In the genomic region with DNA sequence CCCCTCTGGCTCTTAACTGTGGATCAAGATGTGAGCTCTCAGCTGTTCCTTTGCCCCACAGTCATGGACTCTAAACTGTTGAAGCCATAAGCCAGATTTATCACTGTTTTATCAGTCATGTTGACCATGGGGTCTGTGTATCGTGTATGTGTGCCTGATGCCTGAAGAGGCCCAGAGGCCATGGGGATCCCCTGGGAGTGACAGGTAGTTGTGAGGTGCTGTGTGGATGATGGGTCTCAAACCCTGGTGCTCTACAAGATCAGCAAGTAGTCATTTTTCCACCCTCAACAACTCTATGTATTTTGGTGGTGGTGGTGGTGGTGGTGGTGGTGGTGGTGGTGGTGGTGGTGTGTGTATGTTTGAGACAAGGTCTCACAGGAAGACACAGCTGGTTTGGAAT, we compare ENCODE assay signal across 24 mouse cellular contexts.
"Had no signal": no experiment of that assay in that cellular context is flagged by ENCODE, and none has a peak within 500 bp of the region (broad histone marks: within the 10 kb centered on the region; RNA-seq: fewer than 3 reads in every experiment).

No protein-coding gene starts in this region.

- H3K4me3 ChIP-seq: heart, embryonic 10.5 days; heart, embryonic 13.5 days; heart, embryonic 15.5 days; hindbrain, embryonic 13.5 days; hindbrain, embryonic 15.5 days; kidney, embryonic 15.5 days; left cerebral cortex, adult 2 months; limb, embryonic 10.5 days; limb, embryonic 12.5 days; liver, embryonic 13.5 days; liver, embryonic 15.5 days had no signal

- H3K36me3 ChIP-seq: heart, embryonic 10.5 days; heart, embryonic 13.5 days; heart, embryonic 15.5 days; hindbrain, embryonic 13.5 days; hindbrain, embryonic 15.5 days; kidney, embryonic 15.5 days; limb, embryonic 10.5 days; limb, embryonic 12.5 days; liver, embryonic 13.5 days; liver, embryonic 15.5 days had no signal

- H3K27me3 ChIP-seq: heart, embryonic 13.5 days; heart, embryonic 15.5 days; hindbrain, embryonic 13.5 days; hindbrain, embryonic 15.5 days; kidney, embryonic 15.5 days; limb, embryonic 12.5 days had no signal

- DNase-seq: gastrocnemius, postnatal 14 days; gastrocnemius, postnatal 36 days; heart, adult 18-20 months; heart, postnatal 14 days; heart, postnatal 36 days; kidney, adult 11 months; kidney, adult 9 months; kidney, postnatal 14 days; kidney, postnatal 36 days; layer of hippocampus, adult 9-11 months; layer of hippocampus, postnatal 36 days; liver; liver, embryonic 13.5 days had no signal

- H3K27ac ChIP-seq: heart, embryonic 10.5 days; heart, embryonic 13.5 days; heart, embryonic 15.5 days; hindbrain, embryonic 13.5 days; hindbrain, embryonic 15.5 days; hindbrain, postnatal 0 days; left cerebral cortex, adult 2 months; limb, embryonic 10.5 days; limb, embryonic 12.5 days had no signal
